Mouse (Mus musculus): ENCODE measurements around the gene Aqp5.

Aqp5 gene

DNA sequence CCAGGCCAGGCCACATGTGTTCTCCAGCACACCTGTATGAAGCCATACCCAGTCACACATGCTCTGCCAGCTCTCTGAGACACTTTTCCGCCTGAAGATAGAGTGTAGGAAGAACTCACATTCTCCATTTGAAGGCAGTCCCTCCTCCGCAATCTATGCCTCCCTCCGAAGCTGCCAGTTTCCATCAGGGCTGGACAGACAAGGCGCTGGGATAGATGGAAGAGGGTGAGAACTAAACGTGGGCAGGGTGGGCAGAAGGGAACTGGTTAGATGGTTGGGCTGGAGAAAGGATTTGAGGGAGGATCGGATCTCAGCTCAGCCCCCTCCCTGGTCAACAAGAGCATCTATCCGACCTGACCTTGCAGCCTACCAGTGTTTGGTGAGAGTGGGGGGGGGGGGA is 6.3 kb downstream of the Aqp5 start:
- DNase-seq: no peak

DNA sequence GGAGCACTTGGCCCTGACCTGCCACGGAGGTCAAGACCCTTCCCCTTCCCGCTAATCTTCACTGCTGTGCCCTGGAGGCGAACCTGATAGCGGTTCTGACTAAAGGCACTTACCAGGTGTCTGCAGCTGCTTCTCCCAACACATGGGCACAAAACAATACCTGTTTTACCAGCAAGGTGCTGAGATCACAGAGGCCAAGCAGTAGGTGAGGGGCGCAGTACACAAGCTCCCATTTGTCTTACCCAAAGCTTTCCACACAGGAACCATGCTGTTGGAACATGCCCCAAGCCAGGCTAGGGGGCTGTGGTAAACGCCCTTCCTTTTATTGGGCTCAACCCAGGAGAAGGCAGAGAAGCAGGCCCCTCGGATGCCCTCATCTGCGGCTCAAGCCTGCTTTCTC is 7.0 kb downstream of the Aqp5 start:
- no peak for DNase-seq

GRCm38 (mm10) chr15:99599245-99600070 is 8.9 kb downstream of the Aqp5 start:
- no peak for DNase-seq

DNA sequence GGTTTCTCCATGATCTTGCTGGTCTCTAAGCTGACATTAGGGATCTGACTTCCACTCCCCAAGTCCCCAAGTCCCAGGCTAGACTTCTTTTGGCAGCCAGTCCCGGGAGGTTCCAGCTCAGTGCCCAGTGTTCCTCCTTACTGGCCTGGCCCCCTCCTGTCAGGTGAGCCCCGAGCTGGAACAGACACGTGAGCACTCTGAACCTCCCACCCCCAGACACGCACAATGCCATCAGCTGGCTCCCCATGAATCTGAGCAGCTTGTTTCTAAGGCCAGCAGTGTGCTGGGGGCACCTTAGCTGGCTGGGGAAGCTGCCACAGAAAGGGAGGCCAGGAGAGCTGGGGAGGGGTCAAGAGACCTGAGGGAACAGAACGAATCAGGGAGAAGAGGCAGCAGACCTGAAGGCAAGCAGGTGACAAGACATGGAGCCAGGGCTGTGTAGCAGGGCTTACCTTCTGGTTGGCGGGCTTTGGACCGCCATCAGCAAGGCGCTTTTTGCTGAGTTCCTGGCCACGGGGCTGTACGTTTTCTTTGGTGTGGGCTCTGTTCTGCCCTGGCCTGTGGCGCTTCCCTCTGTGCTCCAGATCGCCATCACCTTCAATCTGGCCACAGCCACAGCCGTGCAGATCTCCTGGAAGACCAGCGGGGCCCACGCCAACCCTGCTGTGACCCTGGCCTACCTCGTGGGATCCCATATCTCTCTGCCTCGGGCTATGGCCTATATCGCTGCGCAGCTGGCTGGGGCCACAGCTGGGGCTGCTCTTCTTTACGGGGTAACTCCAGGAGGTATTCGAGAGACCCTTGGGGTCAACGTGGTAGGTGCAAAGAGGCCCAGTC is 10.6 kb downstream of the Aqp5 start, which contains the start of gene Aqp6:
Gene Aqp6, plus strand, starts transcription at position 415 of the 837 bp plus-strand sequence.
- no peak for DNase-seq

GRCm38 (mm10) chr15:99601823-99602120 is 11.2 kb downstream of the Aqp5 start:
- DNase-seq: no peak

- DNase-seq: no peak
These were observed 11.7 kb downstream of the Aqp5 start for GRCm38 (mm10) chr15:99602206-99602820.

DNA sequence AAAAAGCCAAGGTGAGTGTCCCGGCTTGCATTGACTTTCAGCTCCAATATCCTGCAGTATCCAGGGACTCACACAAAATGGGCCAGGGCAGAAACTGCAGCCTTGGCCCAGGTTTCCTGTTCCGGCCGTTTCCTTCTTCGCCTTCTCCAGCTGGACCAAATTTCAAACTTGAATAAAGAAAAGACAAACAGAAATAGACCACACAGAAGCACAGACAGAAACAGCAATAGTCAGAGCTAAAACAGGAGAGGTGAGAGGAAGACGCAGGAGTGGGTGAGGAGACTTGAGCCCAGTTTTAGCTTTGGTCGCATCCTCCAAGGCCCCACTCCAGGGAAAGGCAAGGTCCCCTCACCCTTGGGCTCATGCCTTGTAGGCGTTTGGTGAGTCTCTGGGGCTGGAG is 12.6 kb downstream of the Aqp5 start:
- DNase-seq: no peak

DNA sequence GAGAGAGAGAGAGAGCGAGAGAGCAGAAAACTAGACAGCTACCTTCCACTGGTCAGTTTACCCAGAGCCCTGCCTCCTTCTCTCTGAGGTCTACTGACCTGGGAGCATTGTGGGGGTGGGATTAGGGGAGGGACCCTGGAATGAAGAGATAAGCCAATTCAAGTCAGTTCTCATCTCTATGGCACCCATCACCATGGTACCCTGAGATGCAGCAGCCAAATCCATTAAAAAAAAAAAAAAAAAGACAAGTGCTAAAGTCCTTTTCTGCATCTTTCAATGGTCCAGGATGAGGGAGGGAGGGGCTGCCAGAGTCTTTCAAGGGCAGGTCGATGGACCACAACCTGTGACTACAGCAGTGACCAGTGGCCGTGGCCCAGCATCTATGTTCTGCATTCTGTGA is 15.0 kb downstream of the Aqp5 start:
- no peak for DNase-seq

- DNase-seq: peak; percentile 50
These were observed 15.9 kb downstream of the Aqp5 start for GRCm38 (mm10) chr15:99606515-99606914.

DNA sequence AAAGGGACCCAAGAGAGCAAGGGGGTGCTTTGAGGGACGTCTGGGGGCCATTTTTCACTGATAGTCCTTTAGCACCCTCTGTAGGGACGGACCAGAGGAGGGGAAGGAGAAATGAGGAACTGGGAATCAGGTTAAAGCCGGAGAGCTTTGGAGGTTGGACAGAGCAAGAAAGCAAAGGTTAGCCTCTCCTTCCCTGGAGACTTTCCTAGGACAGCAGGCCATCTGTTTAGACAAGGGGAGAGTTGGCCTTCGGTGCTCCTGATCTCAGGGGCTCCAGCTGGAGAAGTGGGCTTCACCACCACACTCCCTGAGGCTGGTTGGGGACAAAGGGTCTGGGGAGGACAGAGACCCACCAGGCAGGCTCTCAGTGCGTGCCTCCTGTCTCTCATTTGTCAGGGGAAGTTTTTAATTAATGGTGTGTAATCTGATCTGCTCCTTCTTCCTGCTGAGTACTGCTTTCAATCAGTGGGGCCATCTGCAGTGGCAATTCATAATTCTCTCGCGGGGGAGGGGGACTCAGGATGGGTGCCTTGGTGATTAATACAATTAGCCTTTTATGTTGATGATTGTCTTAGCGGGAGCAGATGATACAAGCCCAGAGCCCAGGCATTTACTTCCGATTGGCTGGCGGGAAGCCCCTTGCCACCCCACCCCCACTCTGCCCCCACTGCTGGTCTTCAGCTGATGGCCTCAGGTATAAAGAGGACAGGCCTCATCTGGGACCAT is 17.0 kb downstream of the Aqp5 start:
- DNase-seq: no peak

GRCm38 (mm10) chr15:99608382-99609125 is 18.0 kb downstream of the Aqp5 start:
- no peak for DNase-seq

DNA sequence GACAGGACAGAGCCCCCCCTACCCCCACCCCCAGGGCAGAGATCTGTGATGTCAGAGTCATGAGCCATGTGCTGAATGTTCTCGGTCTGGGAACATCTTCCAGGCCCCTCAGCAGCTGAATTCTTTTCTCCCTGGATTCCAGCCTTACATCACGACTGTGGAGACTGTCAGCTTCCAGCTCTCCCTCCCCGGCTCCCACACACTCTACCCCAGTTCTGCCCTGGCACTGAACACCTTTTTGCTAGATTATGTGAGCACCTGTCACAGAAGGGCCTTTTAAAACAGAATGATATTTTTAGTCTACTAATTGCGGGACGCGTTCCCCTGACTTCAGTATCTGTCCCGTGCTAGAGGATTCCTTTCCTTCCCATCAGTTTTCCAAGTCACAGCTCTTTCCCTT is 21.0 kb downstream of the Aqp5 start:
- DNase-seq: no peak

DNA sequence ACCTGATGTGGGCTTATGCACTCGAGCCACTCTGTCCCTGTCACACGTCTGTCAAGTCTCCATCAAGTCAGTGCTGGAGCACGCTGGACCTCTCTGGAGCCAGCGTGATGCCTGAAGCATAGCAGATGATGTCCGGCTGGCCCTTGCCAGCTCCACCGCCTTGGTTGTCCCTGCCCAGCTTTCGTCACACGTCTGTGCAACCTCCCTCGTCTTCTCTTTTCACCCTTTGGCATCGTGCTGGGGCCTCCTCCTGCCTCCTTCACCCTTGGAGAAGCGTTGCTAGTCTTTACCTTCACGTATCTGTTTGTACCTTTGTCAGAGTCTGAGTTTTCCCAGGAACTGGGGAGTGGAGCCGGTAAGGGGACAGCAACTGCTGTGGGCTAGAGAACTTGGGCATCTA is 23.7 kb downstream of the Aqp5 start:
- no peak for DNase-seq

DNA sequence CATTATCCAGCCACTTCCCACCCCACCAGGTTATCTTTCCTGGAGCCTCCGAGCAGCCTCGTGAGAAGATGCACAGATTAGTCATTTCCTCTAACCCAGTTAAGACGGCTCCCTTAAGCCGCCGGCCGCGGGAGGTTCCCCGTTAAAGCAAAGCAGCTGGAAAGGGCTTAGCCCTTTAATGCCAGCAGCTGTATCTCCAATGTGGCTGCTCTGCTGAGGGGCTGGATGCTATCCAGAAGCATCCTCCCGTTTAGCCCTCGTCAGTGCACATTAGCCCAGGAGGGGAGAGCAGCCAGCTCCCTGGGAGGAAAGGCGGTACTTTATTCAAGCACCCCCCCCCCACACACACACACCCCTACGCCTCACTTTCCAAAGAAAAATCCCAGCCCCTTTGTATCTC is 24.2 kb downstream of the Aqp5 start:
- DNase-seq: no peak

- DNase-seq: no peak
These were observed 24.7 kb downstream of the Aqp5 start for GRCm38 (mm10) chr15:99615246-99615645.

GRCm38 (mm10) chr15:99618595-99618994 is 28.0 kb downstream of the Aqp5 start:
- DNase-seq: no peak

DNA sequence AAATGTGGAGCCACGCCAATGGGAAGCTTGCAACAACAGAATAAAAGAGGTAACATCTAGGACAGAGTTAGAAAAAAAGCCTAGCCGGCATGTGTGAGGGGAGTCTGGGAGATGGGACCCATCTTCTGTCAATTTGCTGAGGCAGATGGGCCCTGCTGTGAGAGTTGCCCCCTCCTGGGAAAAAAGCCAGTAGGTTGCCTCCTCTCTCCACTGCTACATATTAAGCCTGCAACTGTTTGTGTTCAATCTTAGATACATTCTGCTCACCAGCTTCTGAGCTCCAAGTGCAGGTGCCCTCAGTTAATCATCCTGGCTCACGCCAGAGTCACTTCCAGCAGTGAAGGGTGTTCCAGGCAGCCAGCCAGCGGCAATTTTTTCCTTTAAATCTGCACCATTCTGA is 29.2 kb downstream of the Aqp5 start:
- no peak for DNase-seq

DNA sequence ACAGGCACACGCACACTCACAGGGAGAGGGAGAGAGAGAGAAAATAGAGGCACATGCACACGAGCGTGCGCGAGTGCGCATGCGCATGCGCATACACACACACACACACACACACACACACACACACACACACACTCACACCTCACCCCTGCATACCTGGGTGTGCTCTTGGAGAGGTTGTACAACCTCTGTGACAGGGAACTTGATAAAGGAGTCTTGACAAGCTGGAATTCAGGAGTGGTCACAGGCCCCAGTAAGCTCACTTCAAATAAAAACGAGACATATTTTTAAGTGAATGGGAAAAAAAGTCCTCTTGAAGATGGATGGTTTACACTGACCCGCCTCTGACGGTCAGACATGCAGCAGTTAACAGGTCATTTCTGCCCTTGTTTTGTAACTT is 31.5 kb downstream of the Aqp5 start:
- DNase-seq: no peak

GRCm38 (mm10) chr15:99631618-99632017 is 41.0 kb downstream of the Aqp5 start:
- no peak for DNase-seq

DNA sequence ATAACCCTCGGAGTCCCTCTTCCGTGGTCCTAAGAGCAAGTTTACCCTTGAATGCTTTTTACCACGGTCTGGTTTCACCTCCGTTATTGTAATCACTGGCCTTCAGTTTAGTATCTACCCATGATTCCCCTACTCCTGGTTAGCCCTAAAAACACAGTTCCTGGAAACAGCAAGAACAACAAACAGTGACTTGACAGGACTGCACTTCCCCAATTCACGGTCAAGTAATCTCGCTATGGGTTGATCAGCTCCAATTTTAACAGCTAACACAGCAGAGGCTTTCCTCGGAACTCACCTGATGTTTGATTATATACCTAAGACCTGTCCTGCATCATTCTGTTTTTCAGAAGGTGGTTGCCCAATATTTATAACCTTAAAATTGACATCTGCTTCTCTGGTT is 44.1 kb downstream of the Aqp5 start:
- no peak for DNase-seq

GRCm38 (mm10) chr15:99637405-99638123 is 47.0 kb downstream of the Aqp5 start:
- no peak for DNase-seq

DNA sequence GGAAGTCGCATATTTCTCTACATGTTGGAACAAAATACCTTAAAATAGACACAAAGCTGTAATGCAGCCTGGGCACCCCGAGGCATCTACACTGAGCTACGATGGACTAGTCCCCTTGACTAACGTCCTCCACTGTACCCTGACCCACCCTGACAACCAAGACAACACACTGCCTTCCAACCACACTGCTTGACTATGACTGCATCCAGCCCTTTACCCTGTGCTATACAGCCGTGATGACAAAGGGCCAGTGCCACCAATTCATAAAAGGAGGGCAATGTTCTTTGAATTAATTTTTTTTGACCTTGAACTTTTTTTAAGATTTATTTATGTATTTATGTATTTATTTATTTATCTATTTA is 47.5 kb downstream of the Aqp5 start:
- DNase-seq: no peak
